Mouse (Mus musculus) small intestine, adult 10 weeks (tissue): ENCODE measurements around the gene Mknk2. TPM values are rescaled to one million over a fixed set of nuclear protein-coding genes. Genes with fewer than 3 reads are reported as not detected.

Experiments
- polyA plus RNA-seq: library from polyadenylated mRNA; stranded (reverse); fragments of 350-450 nt; fragmentation: Illumina TruSeq; extraction: RNeasy Lipid Tissue Mini Kit (QIAGEN cat#74804); gene quantifications from one replicate; pipeline ENCODE4 v1.2.3, GENCODE M21; 2014; ENCODE audit warnings: low replicate concordance

Mknk2 gene
- 0.56 TPM for polyA plus RNA-seq

DNA sequence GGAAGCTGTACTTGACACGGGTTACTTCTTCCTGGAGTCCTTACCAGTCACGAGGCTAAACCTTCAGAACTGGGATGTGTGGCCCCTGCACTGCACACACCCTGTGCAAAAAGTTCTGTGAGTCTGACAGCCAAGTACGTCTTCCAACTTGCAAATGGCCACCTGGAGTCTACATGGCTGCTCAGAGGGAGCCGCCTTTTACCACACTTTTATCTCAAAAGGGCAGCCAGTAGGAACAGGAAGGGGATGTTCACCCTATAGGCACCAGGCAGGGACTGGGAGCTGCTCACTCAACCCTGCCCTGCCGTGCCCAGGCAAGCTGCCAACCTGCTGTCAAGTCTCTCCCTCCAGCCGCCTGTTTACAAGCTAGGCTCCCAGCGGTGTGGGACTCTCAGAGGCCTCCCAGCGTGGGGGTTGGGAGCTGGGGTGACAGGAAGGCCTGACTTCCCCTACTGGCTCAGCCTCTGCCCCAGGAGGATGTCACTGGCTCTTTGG lies at the start of gene Mknk2:
TSS of gene Mknk2 (minus strand) at position 171 of the 495 bp plus-strand sequence.

DNA sequence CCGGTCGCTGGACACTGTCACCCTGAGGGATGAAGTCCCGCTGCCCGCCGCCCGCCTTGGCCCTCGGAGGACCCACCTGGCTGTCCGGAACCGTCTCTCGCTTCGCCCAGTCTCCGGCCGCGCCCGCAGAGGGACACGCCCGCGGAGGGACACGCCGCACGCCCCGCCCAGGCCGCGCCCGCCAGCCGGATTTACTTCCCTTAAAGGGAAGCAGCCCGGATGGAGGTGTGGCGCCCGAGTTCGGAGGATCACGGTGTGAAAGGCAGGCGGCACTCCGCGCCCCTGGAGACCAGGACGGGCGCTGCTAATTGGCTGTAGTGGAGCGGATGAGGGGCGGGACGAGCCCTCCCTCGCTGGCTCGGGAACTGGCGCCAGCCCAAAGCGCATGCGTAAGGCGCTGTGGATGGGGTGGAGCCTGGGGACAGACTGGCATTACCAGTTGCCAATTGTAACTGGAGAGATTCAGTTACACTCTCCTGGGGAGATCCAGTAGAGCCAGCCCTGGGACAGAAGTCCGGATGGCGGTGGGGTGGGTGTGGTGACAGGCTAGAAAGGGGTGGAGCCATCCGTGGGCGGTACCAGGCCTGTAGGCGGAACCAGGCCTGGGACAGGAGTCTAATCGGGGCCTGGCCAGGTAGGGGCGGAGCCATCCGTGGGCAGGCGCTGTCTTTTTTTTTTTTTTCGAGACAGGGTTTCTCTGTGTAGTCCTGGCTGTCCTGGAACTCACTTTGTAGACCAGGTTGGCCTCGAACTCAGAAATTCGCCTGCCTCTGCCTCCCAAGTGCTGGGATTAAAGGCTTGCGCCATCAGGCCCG lies 24.0 kb upstream of the Mknk2 start, which contains the start of the genes Mob3a and Izumo4:
TSS of gene Mob3a (minus strand) at position 257 of the 815 bp plus-strand sequence.
TSS of gene Izumo4 (plus strand) at position 464 of the 815 bp plus-strand sequence.

GRCm38 (mm10) chr10:80656863-80657623 lies 20.9 kb downstream of the Mknk2 start, which contains the start of gene Btbd2:
Btbd2 (minus strand) TSS chr10:80657071.

GRCm38 (mm10) chr10:80622661-80623456 lies 55.1 kb downstream of the Mknk2 start, which contains the start of gene Csnk1g2:
Csnk1g2 (plus strand) TSS chr10:80622838.

Other genes starting within 250 kb of the Mknk2 start
- 4.8 TPM for gene Tcf3, start 244.5 kb downstream of the Mknk2 start, polyA plus RNA-seq
- gene Onecut3, start 183.3 kb downstream of the Mknk2 start, polyA plus RNA-seq: 0.11 TPM
- not detected for gene Atp8b3, start 139.0 kb downstream of the Mknk2 start, polyA plus RNA-seq
- 0.15 TPM for gene Rexo1, start 116.6 kb downstream of the Mknk2 start, polyA plus RNA-seq
- gene Klf16, start 100.8 kb downstream of the Mknk2 start, polyA plus RNA-seq: 1.0 TPM
- gene Abhd17a, start 87.8 kb downstream of the Mknk2 start, polyA plus RNA-seq: not detected
- 1.3 TPM for gene Scamp4, start 75.2 kb downstream of the Mknk2 start, polyA plus RNA-seq
- not detected for gene Adat3, start 75.2 kb downstream of the Mknk2 start, polyA plus RNA-seq
- gene Gm49322, start 72.1 kb downstream of the Mknk2 start, polyA plus RNA-seq: not detected
- gene Csnk1g2, start 55.3 kb downstream of the Mknk2 start, polyA plus RNA-seq: 0.41 TPM
- 0.19 TPM for gene Btbd2, start 21.0 kb downstream of the Mknk2 start, polyA plus RNA-seq
- gene Mob3a, start 23.9 kb upstream of the Mknk2 start, polyA plus RNA-seq: 2.5 TPM
- not detected for gene Izumo4, start 24.1 kb upstream of the Mknk2 start, polyA plus RNA-seq
- gene Ap3d1, start 64.2 kb upstream of the Mknk2 start, polyA plus RNA-seq: 7.6 TPM
- 4.4 TPM for gene Dot1l, start 77.1 kb upstream of the Mknk2 start, polyA plus RNA-seq
- gene Sf3a2, start 120.1 kb upstream of the Mknk2 start, polyA plus RNA-seq: 1.9 TPM
- gene Plekhj1, start 120.5 kb upstream of the Mknk2 start, polyA plus RNA-seq: not detected
- not detected for gene Amh, start 127.1 kb upstream of the Mknk2 start, polyA plus RNA-seq
- not detected for gene Jsrp1, start 135.4 kb upstream of the Mknk2 start, polyA plus RNA-seq
- gene Oaz1, start 148.5 kb upstream of the Mknk2 start, polyA plus RNA-seq: 174 TPM
- gene Lingo3, start 165.9 kb upstream of the Mknk2 start, polyA plus RNA-seq: not detected
- not detected for gene Lsm7, start 177.1 kb upstream of the Mknk2 start, polyA plus RNA-seq
- 0.11 TPM for gene Sppl2b, start 177.2 kb upstream of the Mknk2 start, polyA plus RNA-seq
- not detected for gene Tmprss9, start 193.7 kb upstream of the Mknk2 start, polyA plus RNA-seq
- not detected for gene Timm13, start 222.9 kb upstream of the Mknk2 start, polyA plus RNA-seq
- gene Lmnb2, start 240.1 kb upstream of the Mknk2 start, polyA plus RNA-seq: 0.45 TPM